Mouse (Mus musculus) ES-Bruce4 (cell line): Measurements from ENCODE around the gene Zbtb1. TPM values are rescaled to one million over a fixed set of nuclear protein-coding genes. Genes with fewer than 3 reads are reported as not detected.

Source experiments
- H3K27ac ChIP-seq: 2 replicates; pipeline ENCODE4 v1.5.1; 2012; ENCODE audit warnings: low read length, inconsistent platforms; ENCODE audit not compliant: insufficient read depth
- H3K27me3 ChIP-seq: 2 replicates; pipeline ENCODE4 v1.6.1; 2012; ENCODE audit warnings: mild to moderate bottlenecking, low read length, inconsistent platforms; ENCODE audit not compliant: control insufficient read depth, poor library complexity, insufficient read depth, severe bottlenecking
- H3K36me3 ChIP-seq: 2 replicates; pipeline ENCODE4 v1.6.1; 2012; ENCODE audit warnings: inconsistent platforms, mild to moderate bottlenecking, low read length, moderate library complexity; ENCODE audit not compliant: control insufficient read depth, poor library complexity, insufficient read depth, severe bottlenecking
- H3K4me1 ChIP-seq: one replicate; pipeline ENCODE4 v1.8.1; 2011; ENCODE audit warnings: low read length; ENCODE audit not compliant: control insufficient read depth, insufficient read depth
- H3K4me3 ChIP-seq: 2 replicates; pipeline ENCODE4 v1.5.1; 2011; ENCODE audit warnings: low read depth, mild to moderate bottlenecking, low read length
- H3K9ac ChIP-seq: 2 replicates; pipeline ENCODE4 v1.6.1; 2012; ENCODE audit warnings: low read depth, mild to moderate bottlenecking, inconsistent platforms; ENCODE audit not compliant: poor library complexity, severe bottlenecking
- H3K9me3 ChIP-seq: replicated peaks from 2 replicates; pipeline ENCODE4 v1.6.1; 2012; ENCODE audit warnings: mild to moderate bottlenecking, low read length, inconsistent platforms; ENCODE audit not compliant: control insufficient read depth, poor library complexity, insufficient read depth, severe bottlenecking
- CTCF ChIP-seq: IDR thresholded peaks from one replicate; pipeline ENCODE4 v1.8.1; 2011; ENCODE audit warnings: low read depth, low read length
- EP300 ChIP-seq: IDR thresholded peaks from 2 replicates; pipeline ENCODE4 v1.6.1; 2011; ENCODE audit warnings: low read depth, low read length; ENCODE audit not compliant: insufficient read depth
- POLR2A ChIP-seq: IDR thresholded peaks from one replicate; pipeline ENCODE4 v1.8.1; 2011; ENCODE audit warnings: low read length; ENCODE audit not compliant: insufficient read depth
- polyA plus RNA-seq: library from polyadenylated mRNA; stranded (reverse); fragments of >200 nt; gene quantifications from 2 replicates; pipeline ENCODE4 v1.2.4, GENCODE M21; 2011; ENCODE audit warnings: low read depth; ENCODE audit not compliant: missing spikeins, insufficient read depth, insufficient read length

The Zbtb1 gene
- polyA plus RNA-seq, 1 experiment, result 6.1 TPM

DNA sequence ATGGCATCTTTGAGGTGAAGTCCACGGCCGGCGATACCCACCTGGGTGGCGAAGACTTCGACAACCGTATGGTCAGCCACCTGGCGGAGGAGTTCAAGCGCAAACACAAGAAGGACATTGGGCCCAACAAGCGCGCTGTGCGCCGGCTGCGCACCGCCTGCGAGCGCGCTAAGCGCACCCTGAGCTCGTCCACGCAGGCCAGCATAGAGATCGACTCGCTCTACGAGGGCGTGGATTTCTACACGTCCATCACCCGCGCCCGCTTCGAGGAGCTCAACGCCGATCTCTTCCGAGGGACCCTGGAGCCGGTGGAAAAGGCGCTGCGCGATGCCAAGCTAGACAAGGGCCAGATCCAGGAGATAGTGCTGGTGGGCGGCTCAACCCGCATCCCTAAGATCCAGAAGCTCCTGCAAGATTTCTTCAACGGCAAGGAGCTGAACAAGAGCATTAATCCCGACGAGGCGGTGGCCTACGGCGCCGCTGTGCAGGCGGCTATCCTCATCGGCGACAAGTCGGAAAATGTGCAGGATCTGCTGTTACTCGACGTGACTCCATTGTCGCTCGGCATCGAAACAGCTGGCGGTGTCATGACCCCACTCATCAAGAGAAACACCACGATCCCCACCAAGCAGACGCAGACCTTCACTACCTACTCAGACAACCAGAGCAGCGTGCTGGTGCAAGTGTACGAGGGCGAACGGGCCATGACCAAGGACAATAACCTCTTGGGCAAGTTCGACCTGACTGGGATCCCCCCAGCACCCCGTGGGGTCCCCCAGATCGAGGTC lies 35.3 kb downstream of the Zbtb1 start:
- Histone ChIP-seq H3K9me3 (no peaks in the 10 kb centered on the region), H3K4me3 (peak overlapping the region; percentile 86), H3K36me3 (no peaks in the 10 kb centered on the region), H3K27me3 (no peaks in the 10 kb centered on the region), H3K9ac (no peak overlapping the region), H3K4me1 (no peaks in the 10 kb centered on the region), H3K27ac (no peak overlapping the region)
- no peak for TF ChIP-seq POLR2A
- no peak for TF ChIP-seq EP300
- no peak for TF ChIP-seq CTCF

DNA sequence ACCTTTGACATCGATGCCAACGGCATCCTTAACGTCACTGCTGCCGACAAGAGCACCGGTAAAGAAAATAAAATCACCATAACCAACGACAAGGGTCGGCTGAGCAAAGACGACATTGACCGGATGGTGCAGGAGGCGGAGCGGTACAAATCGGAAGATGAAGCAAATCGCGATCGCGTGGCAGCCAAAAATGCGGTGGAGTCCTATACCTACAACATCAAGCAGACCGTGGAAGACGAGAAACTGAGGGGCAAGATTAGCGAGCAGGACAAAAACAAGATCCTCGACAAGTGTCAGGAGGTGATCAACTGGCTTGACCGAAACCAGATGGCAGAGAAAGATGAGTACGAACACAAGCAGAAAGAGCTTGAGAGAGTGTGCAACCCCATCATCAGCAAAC lies 35.9 kb downstream of the Zbtb1 start:
- TF ChIP-seq EP300 (no peak), POLR2A (no peak)
- Histone ChIP-seq H3K9ac (no peak overlapping the region), H3K27me3 (no peaks in the 10 kb centered on the region), H3K4me1 (no peaks in the 10 kb centered on the region), H3K27ac (no peak overlapping the region), H3K9me3 (no peaks in the 10 kb centered on the region), H3K4me3 (peak overlapping the region; percentile 86), H3K36me3 (no peaks in the 10 kb centered on the region)

DNA sequence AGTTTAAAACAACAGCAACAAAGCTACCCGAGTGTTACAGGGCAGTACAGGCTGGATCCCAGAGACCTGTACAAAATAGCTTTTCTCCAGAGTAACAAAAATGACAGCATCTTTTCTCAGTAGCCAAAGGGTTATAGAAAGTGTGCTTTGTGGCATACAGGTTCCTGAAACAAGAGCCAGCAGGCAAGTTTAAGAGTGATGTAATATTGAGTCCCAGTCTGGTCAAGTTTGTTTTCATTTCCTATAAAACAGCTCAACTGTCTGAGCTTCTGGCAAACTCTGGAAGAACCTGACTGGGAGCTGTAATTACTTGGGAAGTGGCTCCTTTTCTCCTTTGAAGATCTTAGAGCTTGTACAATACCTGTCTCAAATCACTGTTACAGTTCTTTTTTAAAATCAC lies 37.1 kb downstream of the Zbtb1 start:
- H3K27ac ChIP-seq, result no peak overlapping the region
- no peak overlapping the region for H3K4me3 ChIP-seq
- no peaks in the 10 kb centered on the region for H3K27me3 ChIP-seq
- TF ChIP-seq CTCF, result no peak
- no peak for TF ChIP-seq EP300
- no peak for TF ChIP-seq POLR2A
- H3K4me1 ChIP-seq, result no peaks in the 10 kb centered on the region
- no peaks in the 10 kb centered on the region for H3K36me3 ChIP-seq
- no peak overlapping the region for H3K9ac ChIP-seq
- H3K9me3 ChIP-seq, result no peaks in the 10 kb centered on the region

DNA sequence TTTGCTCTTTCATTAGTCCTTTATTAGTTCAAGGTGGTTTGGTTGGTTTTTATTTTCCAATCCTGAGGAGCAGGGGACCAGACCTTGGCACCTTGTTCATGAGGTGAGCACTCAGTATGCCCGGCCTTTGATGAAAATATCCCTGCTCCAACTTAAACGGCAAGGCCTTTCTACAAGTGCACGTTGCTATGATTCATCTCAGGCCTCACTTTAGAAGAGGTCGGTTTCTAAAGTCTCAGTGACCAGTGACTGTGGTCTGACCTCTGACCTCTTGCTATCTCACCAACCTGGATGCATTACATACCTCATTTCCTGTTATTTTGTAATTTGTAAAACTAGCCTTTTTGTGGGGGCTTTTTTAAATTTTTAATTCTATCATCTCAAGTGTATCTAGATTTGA lies 39.1 kb downstream of the Zbtb1 start:
- Histone ChIP-seq H3K4me1 (no peaks in the 10 kb centered on the region), H3K9me3 (no peaks in the 10 kb centered on the region), H3K4me3 (no peak overlapping the region), H3K27me3 (no peaks in the 10 kb centered on the region), H3K27ac (no peak overlapping the region), H3K36me3 (no peaks in the 10 kb centered on the region), H3K9ac (no peak overlapping the region)
- TF ChIP-seq CTCF, result no peak

DNA sequence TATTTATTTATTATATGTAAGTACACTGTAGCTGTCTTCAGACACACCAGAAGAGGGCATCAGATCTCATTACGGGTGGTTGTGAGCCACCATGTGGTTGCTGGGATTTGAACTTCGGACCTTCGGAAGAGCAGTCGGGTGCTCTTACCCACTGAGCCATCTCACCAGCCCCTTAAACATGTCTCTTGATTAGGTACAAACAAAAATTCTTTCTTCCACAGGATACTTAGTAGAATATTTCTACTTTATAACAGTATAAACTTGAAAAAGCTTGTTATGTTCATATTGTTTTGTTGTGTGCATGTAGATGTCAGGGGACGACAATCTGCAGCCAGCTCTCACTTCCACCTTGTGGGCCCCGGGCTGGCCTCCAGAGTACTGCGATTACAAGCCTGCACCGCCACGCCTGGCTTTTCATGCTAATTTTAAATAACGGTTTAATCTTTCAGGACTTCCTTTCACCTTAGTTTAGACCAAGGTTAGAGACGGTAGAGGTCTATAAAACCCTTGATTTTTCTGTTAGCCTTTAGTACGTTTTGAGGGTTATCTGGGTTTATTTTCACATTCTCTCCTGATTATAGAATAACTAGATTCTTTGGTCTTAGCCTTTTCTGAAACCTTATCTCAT lies 45.4 kb downstream of the Zbtb1 start:
- no peaks in the 10 kb centered on the region for H3K4me1 ChIP-seq
- no peaks in the 10 kb centered on the region for H3K36me3 ChIP-seq
- no peak for TF ChIP-seq EP300
- no peak for TF ChIP-seq CTCF
- TF ChIP-seq POLR2A, result no peak

DNA sequence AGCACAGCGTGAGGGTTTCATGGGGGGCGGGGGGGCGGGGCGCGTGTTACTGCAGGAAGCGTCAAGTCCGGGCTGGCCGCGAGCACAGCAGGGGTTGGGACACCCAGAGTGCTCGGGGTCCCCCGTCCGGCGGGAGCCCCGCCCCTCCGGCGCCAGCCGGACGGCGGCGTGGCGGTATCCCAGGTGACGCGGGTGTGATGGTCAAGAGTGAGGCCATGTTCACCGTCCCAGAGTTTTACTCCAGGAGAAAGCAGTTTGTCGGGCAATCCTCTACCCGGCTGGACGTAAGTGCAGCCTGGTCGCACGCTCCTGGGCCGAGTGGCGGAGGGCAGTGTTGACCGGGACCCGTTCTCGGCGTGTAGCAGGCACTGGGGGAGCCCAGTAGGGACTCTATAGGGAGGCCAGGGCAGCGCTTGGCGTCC lies 47.4 kb downstream of the Zbtb1 start, which contains the start of gene Ppp1r36:
Gene Ppp1r36 (plus strand): TSS at position 106 of the 422 bp plus-strand sequence.
- Histone ChIP-seq H3K9me3 (peaks cover 6% of the 10 kb centered on the region), H3K27ac (no peak within 1 kb of the TSS)

More for the DNA sequence above, 45.4 kb downstream of the Zbtb1 start:
- H3K9ac ChIP-seq, result no peak overlapping the region
- no peak overlapping the region for H3K4me3 ChIP-seq
- H3K27me3 ChIP-seq, result peaks cover 1% of the 10 kb centered on the region; the same call in 1 of the 2 replicates
- no peak overlapping the region for H3K27ac ChIP-seq
- peaks cover 6% of the 10 kb centered on the region for H3K9me3 ChIP-seq

More for the DNA sequence above, 47.4 kb downstream of the Zbtb1 start, which contains the start of gene Ppp1r36:
- peak within 1 kb of the TSS; percentile 44 for H3K4me3 ChIP-seq
- H3K27me3 ChIP-seq, result peaks cover 1% of the 10 kb centered on the region; the same call in 1 of the 2 replicates
- no peak for TF ChIP-seq POLR2A
- no peak for TF ChIP-seq EP300
- no peak for TF ChIP-seq CTCF
- no peaks in the 10 kb centered on the region for H3K36me3 ChIP-seq
- H3K4me1 ChIP-seq, result no peaks in the 10 kb centered on the region
- H3K9ac ChIP-seq, result peak within 1 kb of the TSS; percentile 12
